Mouse (Mus musculus): ENCODE data around the gene Eif3k.
A peak's percentile ranks its signal among the peaks of the same experiment; 100 is the strongest.
"Not testable (repeated sequence)": the region's sequence is repeated elsewhere in the genome, so short reads cannot be mapped to it uniquely, and the experiment has no call there.

The Eif3k gene

GRCm38 (mm10) chr7:28984452-28984851, 2.8 kb upstream of the Eif3k start:
- no peak for DNase-seq

- DNase-seq: no peak
Observed at GRCm38 (mm10) chr7:28983849-28984248, 2.2 kb upstream of the Eif3k start.

- no peak for DNase-seq
Observed at GRCm38 (mm10) chr7:28983141-28983564, 1.5 kb upstream of the Eif3k start.

GRCm38 (mm10) chr7:28982274-28983013, 780 bp upstream of the Eif3k start:
- no peak for DNase-seq

- no peak for DNase-seq
Observed at GRCm38 (mm10) chr7:28977556-28977955, 4.1 kb downstream of the Eif3k start.

- no peak for DNase-seq
Observed at GRCm38 (mm10) chr7:28973025-28973424, 8.6 kb downstream of the Eif3k start.

GRCm38 (mm10) chr7:28972542-28972985, 9.1 kb downstream of the Eif3k start:
- peak; percentile 54 for DNase-seq

- DNase-seq: no peak
Observed at GRCm38 (mm10) chr7:28971770-28972269, 9.8 kb downstream of the Eif3k start.

- DNase-seq: no peak
Observed at GRCm38 (mm10) chr7:28971029-28971428, 10.6 kb downstream of the Eif3k start.

GRCm38 (mm10) chr7:28969672-28970394, 11.8 kb downstream of the Eif3k start:
- DNase-seq: no peak

GRCm38 (mm10) chr7:28969271-28969670, 12.4 kb downstream of the Eif3k start:
- DNase-seq: no peak

- DNase-seq: not testable (repeated sequence)
Observed at GRCm38 (mm10) chr7:28968120-28968519, 13.5 kb downstream of the Eif3k start.

GRCm38 (mm10) chr7:28966751-28967505, 14.7 kb downstream of the Eif3k start:
- DNase-seq: no peak

GRCm38 (mm10) chr7:28966181-28966580, 15.5 kb downstream of the Eif3k start:
- no peak for DNase-seq

- DNase-seq: no peak
Observed at GRCm38 (mm10) chr7:28965346-28965840, 16.3 kb downstream of the Eif3k start.

GRCm38 (mm10) chr7:28963399-28963923, 18.2 kb downstream of the Eif3k start:
- no peak for DNase-seq

GRCm38 (mm10) chr7:28961927-28962670, 19.6 kb downstream of the Eif3k start, which contains the start of gene Actn4:
Gene Actn4, minus strand, starts transcription at chr7:28962340.
- DNase-seq: peak; percentile 100

- no peak for DNase-seq
Observed at GRCm38 (mm10) chr7:28961584-28961926, 20.1 kb downstream of the Eif3k start.

- DNase-seq: no peak
Observed at GRCm38 (mm10) chr7:28960354-28961046, 21.2 kb downstream of the Eif3k start.

- no peak for DNase-seq
Observed at GRCm38 (mm10) chr7:28959505-28960045, 22.1 kb downstream of the Eif3k start.

GRCm38 (mm10) chr7:28958770-28959169, 22.9 kb downstream of the Eif3k start:
- DNase-seq: no peak
